Mouse (Mus musculus) hindbrain, embryonic 15.5 days (tissue): ENCODE data around the gene Gtf2a2. TPM values are rescaled to one million over a fixed set of nuclear protein-coding genes. Genes with fewer than 3 reads are reported as not detected.

Experiments used
- ATAC-seq: fragments of 200-750 bp; cut with Nextera tagmentation; 2 replicates; pipeline ENCODE4 v1.8.0; 2017; ENCODE audit warnings: low read depth, moderate number of reproducible peaks, moderate TSS enrichment; ENCODE audit not compliant: low FRiP score
- H3K27ac ChIP-seq: fragments of 300-500 bp; sonication (generic); replicated peaks from 2 replicates; pipeline ENCODE4 v1.5.1; 2015; ENCODE audit warnings: mild to moderate bottlenecking, inconsistent platforms
- H3K27me3 ChIP-seq: fragments of 300-500 bp; sonication (generic); 2 replicates; pipeline ENCODE4 v1.6.1; 2015; ENCODE audit warnings: control low read depth, inconsistent platforms
- H3K36me3 ChIP-seq: fragments of 300-500 bp; sonication (generic); 2 replicates; pipeline ENCODE4 v1.6.1; 2015; ENCODE audit warnings: control low read depth, inconsistent platforms
- H3K4me1 ChIP-seq: fragments of 300-500 bp; sonication (generic); replicated peaks from 2 replicates; pipeline ENCODE4 v1.6.1; 2015; ENCODE audit warnings: control low read depth, inconsistent platforms
- H3K4me2 ChIP-seq: fragments of 300-500 bp; sonication (generic); 2 replicates; pipeline ENCODE4 v1.6.1; 2015; ENCODE audit warnings: moderate library complexity, mild to moderate bottlenecking, inconsistent platforms
- H3K4me3 ChIP-seq: fragments of 300-500 bp; sonication (generic); 2 replicates; pipeline ENCODE4 v1.5.1; 2015; ENCODE audit warnings: mild to moderate bottlenecking, inconsistent platforms
- H3K9ac ChIP-seq: fragments of 300-500 bp; sonication (generic); 2 replicates; pipeline ENCODE4 v1.6.1; 2015; ENCODE audit warnings: inconsistent platforms
- H3K9me3 ChIP-seq: fragments of 300-500 bp; sonication (generic); 2 replicates; pipeline ENCODE4 v1.6.1; 2016; ENCODE audit warnings: control low read depth, inconsistent platforms
- WGBS: fragments of 180-500 bp; shearing (Covaris S2); methylation state at CpG from one replicate; pipeline ENCODE4 v1.1.7; 2015; 5-methylcytosine and 5-hydroxymethylcytosine counted together
- polyA plus RNA-seq: library from polyadenylated mRNA; unstranded; fragments of >200 nt; fragmentation: Nextera tagmentation; extraction: Ambion mirVana; gene quantifications from 2 replicates; pipeline ENCODE4 v1.2.1, GENCODE M21; 2015

Gtf2a2 gene
- polyA plus RNA-seq, 1 experiment from 2014 or later, result 190 TPM

GRCm38 (mm10) chr9:69999318-69999717 lies 13.0 kb upstream of the Gtf2a2 start:
- H3K4me2 ChIP-seq, result no peak overlapping the region
- 84% methylated on average over 1 of the region's 1 CpGs for WGBS
- no peaks in the 10 kb centered on the region for H3K9me3 ChIP-seq
- H3K4me3 ChIP-seq, result no peak overlapping the region
- ATAC-seq, result no peak
- no peaks in the 10 kb centered on the region for H3K27me3 ChIP-seq
- H3K27ac ChIP-seq, result no peak overlapping the region
- H3K9ac ChIP-seq, result no peak overlapping the region
- peaks cover 73% of the 10 kb centered on the region for H3K36me3 ChIP-seq
- H3K4me1 ChIP-seq, result no peaks in the 10 kb centered on the region

DNA sequence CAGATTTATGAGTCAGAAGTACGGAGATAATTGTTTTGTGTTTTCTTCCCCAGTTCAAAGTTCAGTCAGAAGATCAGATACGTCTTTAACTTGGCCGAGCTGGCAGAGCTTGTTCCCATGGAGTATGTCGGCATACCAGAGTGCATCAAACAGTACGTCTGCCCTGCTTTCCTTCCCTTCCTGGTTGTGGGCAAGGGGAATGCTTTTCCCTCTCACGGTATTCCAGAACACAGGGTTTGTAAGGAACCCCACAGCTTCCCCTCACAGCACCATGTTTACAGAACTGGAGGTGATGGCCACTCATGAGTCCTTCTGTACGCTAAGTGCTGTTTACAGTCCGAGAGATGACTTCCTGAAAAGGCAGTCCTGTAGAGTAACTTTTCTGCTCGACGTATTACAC lies 8.8 kb upstream of the Gtf2a2 start:
- no peaks in the 10 kb centered on the region for H3K27me3 ChIP-seq
- no peaks in the 10 kb centered on the region for H3K4me1 ChIP-seq
- ATAC-seq, result no peak
- 93% methylated on average over 10 of the region's 10 CpGs for WGBS
- no peak overlapping the region for H3K4me3 ChIP-seq
- H3K4me2 ChIP-seq, result no peak overlapping the region
- H3K9ac ChIP-seq, result no peak overlapping the region
- no peak overlapping the region for H3K27ac ChIP-seq
- H3K36me3 ChIP-seq, result peaks cover 76% of the 10 kb centered on the region
- H3K9me3 ChIP-seq, result no peaks in the 10 kb centered on the region

DNA sequence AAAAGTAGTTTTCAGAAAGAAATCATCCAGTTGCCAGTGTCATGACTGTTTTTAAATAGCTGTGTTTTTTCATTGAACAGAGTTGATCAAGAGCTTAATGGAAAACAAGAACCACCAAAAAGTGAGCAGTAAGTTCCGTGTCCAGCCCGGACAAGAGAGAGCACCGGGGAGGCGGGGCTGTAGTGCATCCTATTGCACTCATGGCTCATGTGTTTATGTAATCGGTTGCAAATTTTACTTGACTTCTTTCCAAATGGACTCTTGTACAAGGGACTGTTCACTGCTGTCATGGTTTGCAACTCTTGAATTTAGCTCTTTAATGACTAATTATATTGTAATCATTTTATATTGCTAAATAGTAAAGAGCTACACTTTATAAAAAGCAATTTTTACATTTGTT lies 5.4 kb upstream of the Gtf2a2 start:
- Histone ChIP-seq H3K27ac (no peak overlapping the region), H3K27me3 (no peaks in the 10 kb centered on the region), H3K4me3 (no peak overlapping the region), H3K4me2 (no peak overlapping the region), H3K9ac (no peak overlapping the region), H3K4me1 (0 out of 2 replicates have a peak, but pooled peaks cover 3% of the 10 kb centered on the region), H3K36me3 (peaks cover 65% of the 10 kb centered on the region), H3K9me3 (no peaks in the 10 kb centered on the region)
- 92% methylated on average over 5 of the region's 5 CpGs for WGBS
- no peak for ATAC-seq

- Histone ChIP-seq H3K9me3 (no peaks in the 10 kb centered on the region), H3K4me1 (0 out of 2 replicates have a peak, but pooled peaks cover 4% of the 10 kb centered on the region), H3K27ac (no peak overlapping the region), H3K4me3 (no peak overlapping the region), H3K4me2 (no peak overlapping the region), H3K27me3 (no peaks in the 10 kb centered on the region), H3K9ac (no peak overlapping the region), H3K36me3 (peaks cover 59% of the 10 kb centered on the region)
- WGBS, result 83% methylated on average over 14 of the region's 14 CpGs
- no peak for ATAC-seq
Measured at GRCm38 (mm10) chr9:70007506-70008248, 4.7 kb upstream of the Gtf2a2 start.

DNA sequence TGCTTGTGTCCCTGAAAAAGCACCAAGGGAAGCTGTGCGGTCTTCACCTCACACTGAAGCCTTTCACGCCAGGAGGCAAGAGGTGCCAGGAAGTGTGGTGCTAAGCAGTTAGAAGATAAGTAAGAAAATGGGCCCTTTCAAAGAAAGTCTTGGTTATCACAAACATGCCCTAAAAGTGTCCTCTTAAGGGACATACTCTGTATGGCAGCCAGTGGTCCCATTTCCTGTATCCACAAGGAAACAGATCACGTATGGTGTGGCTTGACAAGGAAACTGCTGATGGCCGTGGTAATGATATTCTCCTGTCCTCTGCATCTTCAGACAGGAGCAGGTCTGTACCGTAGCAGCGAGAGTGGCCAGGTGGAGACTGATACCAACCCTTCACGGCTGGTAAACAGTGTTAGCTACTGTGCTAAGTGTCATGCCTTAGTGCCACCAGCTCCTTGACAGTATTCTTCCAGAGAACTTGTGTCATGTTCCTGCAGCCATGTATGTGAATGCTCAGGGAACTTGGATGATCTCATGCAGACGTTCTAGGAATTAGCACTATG lies 2.5 kb upstream of the Gtf2a2 start:
- H3K4me2 ChIP-seq, result no peak overlapping the region
- H3K4me1 ChIP-seq, result peaks cover 22% of the 10 kb centered on the region
- H3K27ac ChIP-seq, result no peak overlapping the region
- H3K9ac ChIP-seq, result no peak overlapping the region
- H3K36me3 ChIP-seq, result peaks cover 42% of the 10 kb centered on the region
- H3K27me3 ChIP-seq, result no peaks in the 10 kb centered on the region
- H3K9me3 ChIP-seq, result no peaks in the 10 kb centered on the region
- WGBS, result 90% methylated on average over 8 of the region's 8 CpGs
- no peak overlapping the region for H3K4me3 ChIP-seq
- no peak for ATAC-seq

DNA sequence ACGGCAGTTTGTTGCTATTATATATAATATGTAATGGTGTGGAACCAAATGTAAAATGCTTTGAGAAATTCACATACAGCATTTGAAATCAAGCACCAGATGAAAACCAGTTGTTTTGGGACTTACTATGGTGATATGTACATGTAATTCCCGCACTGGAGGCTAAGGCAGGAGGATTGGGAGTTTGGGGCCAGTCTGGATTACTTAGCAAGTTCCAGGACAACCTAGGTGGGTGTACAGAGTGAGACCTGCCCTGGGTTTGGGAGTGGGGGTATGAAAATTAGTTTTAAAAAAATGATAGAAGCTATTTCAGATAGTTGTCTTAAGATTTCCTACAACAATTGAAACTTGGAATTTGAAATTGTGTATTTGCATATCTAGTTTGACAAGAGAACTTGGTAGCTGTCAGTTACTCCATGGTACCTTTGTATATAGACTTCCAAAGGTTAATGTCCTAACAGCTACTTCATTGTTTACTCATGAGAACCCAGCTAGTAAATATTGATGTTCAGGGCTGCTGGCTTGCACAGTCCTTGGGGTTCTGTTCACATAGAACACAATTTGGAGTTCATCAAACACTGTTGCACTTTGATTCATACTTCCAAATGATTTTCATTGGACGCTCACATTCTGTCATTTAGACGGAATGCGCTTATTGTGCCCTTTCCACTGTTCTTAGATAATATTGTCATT lies 1.4 kb upstream of the Gtf2a2 start:
- Histone ChIP-seq H3K4me3 (no peak overlapping the region), H3K9me3 (no peaks in the 10 kb centered on the region), H3K27ac (no peak overlapping the region), H3K4me1 (peaks cover 22% of the 10 kb centered on the region), H3K36me3 (peaks cover 38% of the 10 kb centered on the region), H3K4me2 (no peak overlapping the region), H3K9ac (no peak overlapping the region), H3K27me3 (no peaks in the 10 kb centered on the region)
- 96% methylated on average over 5 of the region's 5 CpGs for WGBS
- no peak for ATAC-seq

DNA sequence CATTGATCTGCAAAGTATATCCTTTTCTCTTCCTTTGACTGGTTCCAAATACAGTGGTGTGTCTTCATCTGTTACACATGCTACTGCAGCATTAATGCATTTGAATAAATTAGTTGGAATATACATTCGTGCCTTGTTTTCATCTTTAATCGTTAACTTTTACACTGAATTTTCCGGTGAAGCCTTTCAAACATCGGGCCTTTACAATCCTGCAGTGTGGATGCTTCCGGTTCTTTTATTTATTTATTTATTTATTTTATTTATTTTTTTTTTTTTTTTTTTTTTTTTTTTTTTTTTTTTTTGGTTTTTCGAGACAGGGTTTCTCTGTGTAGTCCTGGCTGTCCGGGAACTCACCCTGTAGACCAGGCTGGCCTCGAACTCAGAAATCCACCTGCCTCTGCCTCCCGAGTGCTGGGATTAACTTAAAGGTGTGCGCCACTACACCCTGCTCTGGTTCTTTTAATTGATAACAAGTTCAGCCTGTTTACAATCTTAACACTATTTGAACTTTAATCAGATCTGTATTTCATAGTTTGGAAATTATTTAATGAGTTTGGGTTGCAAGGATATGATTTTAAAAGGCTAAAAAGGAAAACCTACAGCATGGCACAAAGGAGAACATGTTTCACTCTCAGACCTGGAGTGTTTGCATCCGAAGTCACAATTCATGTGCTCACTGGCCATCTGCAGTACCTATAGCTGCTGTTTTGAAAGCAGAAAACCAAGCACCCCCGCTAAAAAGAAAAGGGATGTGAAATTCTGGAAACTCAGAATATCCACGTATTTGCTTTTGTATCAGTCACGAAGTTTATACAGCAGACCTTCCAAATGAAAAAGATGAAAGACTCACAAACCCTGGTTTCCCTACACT lies 578 bp upstream of the Gtf2a2 start:
- Histone ChIP-seq H3K9me3 (no peaks in the 10 kb centered on the region), H3K36me3 (peaks cover 31% of the 10 kb centered on the region)

DNA sequence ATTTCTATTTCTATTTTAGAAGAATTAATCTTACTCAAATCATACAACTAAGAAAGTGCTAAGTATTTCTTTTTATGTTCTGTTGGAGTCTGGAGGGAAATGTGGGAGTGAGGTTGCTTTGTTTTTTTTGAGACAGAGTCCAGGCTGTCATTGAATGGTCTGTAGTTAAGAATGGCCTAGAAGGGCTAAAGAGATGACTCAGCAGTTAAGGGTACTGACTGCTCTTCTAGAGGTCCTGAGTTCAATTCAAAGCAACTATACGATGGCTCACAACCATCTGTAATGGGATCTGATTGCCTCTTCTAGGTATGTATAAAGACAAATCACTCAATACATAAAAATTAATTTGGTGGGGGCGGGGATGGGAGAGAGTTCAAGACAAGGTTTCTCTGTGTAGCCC lies 3.3 kb downstream of the Gtf2a2 start:
- H3K9me3 ChIP-seq, result no peaks in the 10 kb centered on the region
- H3K4me1 ChIP-seq, result peaks cover 22% of the 10 kb centered on the region
- no peak overlapping the region for H3K4me2 ChIP-seq
- WGBS, result 95% methylated on average over 2 of the region's 2 CpGs
- H3K27me3 ChIP-seq, result no peaks in the 10 kb centered on the region
- H3K36me3 ChIP-seq, result peaks cover 6% of the 10 kb centered on the region; the same call in 1 of the 2 replicates
- H3K27ac ChIP-seq, result no peak overlapping the region
- H3K4me3 ChIP-seq, result no peak overlapping the region
- no peak overlapping the region for H3K9ac ChIP-seq
- ATAC-seq, result no peak

More for the DNA sequence above, 578 bp upstream of the Gtf2a2 start:
- H3K9ac ChIP-seq, result peak overlapping the region; percentile 84
- peaks cover 22% of the 10 kb centered on the region for H3K4me1 ChIP-seq
- H3K27me3 ChIP-seq, result no peaks in the 10 kb centered on the region
- ATAC-seq, result peak; percentile 40
- WGBS, result 65% methylated on average over 14 of the region's 14 CpGs
- peak overlapping the region; percentile 90 for H3K4me3 ChIP-seq
- H3K27ac ChIP-seq, result peak overlapping the region; percentile 97
- H3K4me2 ChIP-seq, result peak overlapping the region; percentile 78

DNA sequence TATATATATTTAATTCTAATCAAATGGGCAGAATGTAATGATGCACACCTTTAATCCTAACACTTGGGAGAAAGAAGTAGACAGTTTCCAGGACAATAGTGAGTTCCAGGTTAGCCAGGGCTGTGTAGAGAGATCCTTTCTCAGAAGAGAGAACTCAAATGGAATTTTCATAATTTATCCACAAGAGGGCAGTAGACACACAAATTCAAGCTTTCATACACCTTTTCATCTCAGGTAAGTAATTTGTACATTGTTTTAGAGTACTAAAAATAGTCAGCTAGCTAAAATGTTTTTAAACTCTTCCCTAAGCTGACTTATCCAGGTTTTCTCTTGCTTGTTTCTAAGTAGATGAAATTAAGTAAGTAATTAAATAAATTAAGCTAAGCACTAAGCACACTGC lies 6.5 kb downstream of the Gtf2a2 start:
- H3K27ac ChIP-seq, result no peak overlapping the region
- H3K9me3 ChIP-seq, result no peaks in the 10 kb centered on the region
- H3K4me2 ChIP-seq, result no peak overlapping the region
- peaks cover 6% of the 10 kb centered on the region; the same call in 1 of the 2 replicates for H3K36me3 ChIP-seq
- no peak for ATAC-seq
- H3K4me3 ChIP-seq, result no peak overlapping the region
- H3K9ac ChIP-seq, result no peak overlapping the region
- H3K27me3 ChIP-seq, result no peaks in the 10 kb centered on the region
- H3K4me1 ChIP-seq, result peaks cover 8% of the 10 kb centered on the region

DNA sequence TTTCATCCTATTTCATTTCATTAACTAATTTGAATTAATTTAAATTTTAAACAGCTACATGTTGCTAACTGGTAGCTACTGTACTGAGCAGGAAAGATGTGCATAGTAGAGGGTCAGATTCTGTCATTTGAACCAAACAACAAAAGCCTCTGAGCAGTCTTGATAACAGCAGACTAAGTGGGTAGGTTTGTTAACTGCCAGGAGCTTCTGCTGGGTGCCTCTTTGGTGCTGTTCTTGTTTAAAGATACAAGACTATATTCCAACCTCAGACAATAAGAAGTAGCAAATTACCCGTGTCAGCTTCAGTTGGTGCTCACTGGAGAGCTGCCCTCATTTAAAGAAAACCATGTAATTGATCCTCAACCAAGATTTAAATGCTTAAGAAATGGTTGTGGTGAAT lies 9.3 kb downstream of the Gtf2a2 start:
- no peak overlapping the region for H3K9ac ChIP-seq
- peaks cover 6% of the 10 kb centered on the region; the same call in 1 of the 2 replicates for H3K36me3 ChIP-seq
- H3K4me2 ChIP-seq, result no peak overlapping the region
- no peak overlapping the region for H3K4me3 ChIP-seq
- H3K27ac ChIP-seq, result no peak overlapping the region
- ATAC-seq, result no peak
- no peaks in the 10 kb centered on the region for H3K9me3 ChIP-seq
- no peaks in the 10 kb centered on the region for H3K4me1 ChIP-seq
- no peaks in the 10 kb centered on the region for H3K27me3 ChIP-seq
- WGBS, result 77% methylated on average over 1 of the region's 1 CpGs

DNA sequence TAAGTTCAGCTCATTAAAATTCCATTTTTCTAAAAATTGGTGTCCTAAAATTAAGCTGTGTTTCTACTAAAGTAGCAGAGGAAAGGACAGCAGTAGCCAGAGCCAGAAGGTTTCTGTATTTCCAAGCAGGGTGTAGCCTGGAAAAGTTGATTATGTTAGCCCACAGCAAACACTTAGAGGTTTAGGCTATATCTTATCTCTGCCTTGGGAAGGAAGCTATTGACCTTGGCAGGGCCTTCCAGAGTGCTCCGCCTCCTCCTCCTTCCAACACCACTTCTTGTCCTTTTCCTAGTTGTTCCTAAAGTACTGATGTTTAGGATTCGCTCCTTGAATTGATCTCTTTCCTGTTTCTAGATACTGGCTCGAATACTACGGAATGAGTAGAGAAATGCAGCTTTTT lies 9.7 kb downstream of the Gtf2a2 start:
- Histone ChIP-seq H3K9me3 (no peaks in the 10 kb centered on the region), H3K4me1 (no peaks in the 10 kb centered on the region), H3K27ac (no peak overlapping the region), H3K9ac (no peak overlapping the region), H3K4me2 (no peak overlapping the region), H3K36me3 (peaks cover 5% of the 10 kb centered on the region; the same call in 1 of the 2 replicates), H3K27me3 (no peaks in the 10 kb centered on the region), H3K4me3 (no peak overlapping the region)
- 94% methylated on average over 4 of the region's 4 CpGs for WGBS
- ATAC-seq, result no peak
